Mouse (Mus musculus) thymus, postnatal 14 days (tissue): ENCODE data around the gene Ifit2.
"Not testable (repeated sequence)": the region's sequence is repeated elsewhere in the genome, so short reads cannot be mapped to it uniquely, and the experiment has no call there.

Experiments used
- DNase-seq: peaks from one replicate; pipeline ENCODE4 v3.0.0; 2021

The Ifit2 gene

DNA sequence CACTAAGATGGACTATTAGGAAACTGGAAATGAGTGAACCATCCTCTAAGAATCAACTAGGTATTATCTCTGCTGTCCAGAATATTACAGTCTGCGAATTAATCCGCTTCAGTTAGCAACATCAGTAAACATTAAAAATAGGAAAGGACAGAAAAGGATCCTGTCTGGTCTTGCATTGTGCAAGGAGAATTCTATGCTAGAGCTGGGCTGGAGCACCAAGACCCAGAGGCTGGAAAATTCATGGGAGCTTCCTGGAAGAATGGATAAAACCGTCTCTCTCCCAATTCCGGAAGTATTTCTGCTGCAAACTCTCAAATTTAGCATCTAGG is 325 bp upstream of the Ifit2 start:
- DNase-seq, result no peak

DNA sequence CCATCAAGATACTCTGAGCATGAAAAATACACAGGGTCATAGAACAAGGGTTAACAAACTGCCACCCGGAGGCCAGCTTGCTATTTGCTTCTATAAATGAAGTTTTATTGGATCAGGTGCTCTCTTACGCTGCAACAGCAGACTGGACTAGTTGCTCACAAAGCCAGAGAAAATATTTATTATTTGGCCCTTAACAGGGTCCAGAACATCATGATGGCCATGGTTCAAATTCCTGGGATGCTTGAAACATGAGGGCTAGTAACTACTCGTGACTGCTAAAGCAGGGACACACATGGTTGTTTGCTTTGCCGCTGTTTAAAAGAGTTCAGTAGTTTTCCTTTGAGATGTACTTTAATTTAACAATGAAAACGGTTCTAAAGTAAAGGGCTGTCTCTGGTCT is 1.5 kb downstream of the Ifit2 start:
- DNase-seq, result peak; percentile 36

GRCm38 (mm10) chr19:34553021-34553420 is 2.5 kb downstream of the Ifit2 start:
- no peak for DNase-seq

- no peak for DNase-seq
Observed at GRCm38 (mm10) chr19:34553522-34553921, 3.0 kb downstream of the Ifit2 start.

- no peak for DNase-seq
Observed at GRCm38 (mm10) chr19:34554061-34554460, 3.6 kb downstream of the Ifit2 start.

GRCm38 (mm10) chr19:34556621-34557020 is 6.1 kb downstream of the Ifit2 start:
- no peak for DNase-seq

DNA sequence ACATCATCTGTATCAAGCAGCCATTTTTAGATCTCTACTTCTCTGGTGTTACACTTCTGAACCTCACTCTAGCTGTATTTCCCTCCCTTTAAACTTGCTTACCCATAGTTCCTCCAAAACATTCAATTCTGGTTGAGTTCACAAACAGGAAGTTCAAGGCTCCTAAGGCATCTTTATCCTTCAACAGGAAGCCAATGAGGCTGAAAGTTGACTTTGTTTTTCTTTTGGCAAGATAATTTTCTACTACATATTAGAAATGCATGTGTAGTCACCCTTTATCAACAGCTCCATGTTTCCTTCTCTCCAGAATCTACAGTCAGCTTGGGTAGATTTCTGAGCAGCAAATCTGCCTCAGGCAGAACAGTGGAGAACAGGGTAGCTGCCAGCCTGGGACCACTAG is 12.1 kb downstream of the Ifit2 start:
- DNase-seq, result no peak

- no peak for DNase-seq
Observed at GRCm38 (mm10) chr19:34566178-34566784, 15.8 kb downstream of the Ifit2 start.

- DNase-seq, result no peak
Observed at GRCm38 (mm10) chr19:34568988-34569895, 18.7 kb downstream of the Ifit2 start.

DNA sequence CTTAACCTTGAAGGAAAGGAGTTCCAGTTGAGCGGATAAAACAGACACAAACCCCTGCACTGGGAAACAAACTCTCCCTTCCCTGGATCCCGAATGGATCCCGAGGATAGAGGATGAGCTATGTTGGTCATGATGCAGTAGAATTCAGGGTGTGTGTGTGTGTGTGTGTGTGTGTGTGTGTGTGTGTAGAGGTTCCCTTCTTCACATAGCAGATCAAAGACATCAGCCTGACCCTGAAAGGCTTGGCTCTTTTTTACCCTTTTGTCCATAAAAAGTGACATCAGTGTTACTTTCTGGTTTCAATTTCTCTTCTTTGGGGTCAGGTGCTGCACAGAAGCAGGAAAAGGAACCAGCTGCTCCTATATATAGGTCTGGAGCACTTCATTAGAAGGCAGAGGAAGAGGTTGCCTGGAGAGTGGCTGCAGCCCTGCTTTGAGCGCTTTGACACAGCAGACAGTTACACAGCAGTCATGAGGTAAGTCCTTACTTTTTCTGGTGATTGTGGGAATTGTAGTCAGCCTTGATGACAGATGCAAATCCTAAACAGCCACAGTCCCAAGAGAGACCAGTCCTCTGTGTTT is 19.5 kb downstream of the Ifit2 start:
- DNase-seq, result no peak

GRCm38 (mm10) chr19:34571080-34571479 is 20.6 kb downstream of the Ifit2 start:
- no peak for DNase-seq

DNA sequence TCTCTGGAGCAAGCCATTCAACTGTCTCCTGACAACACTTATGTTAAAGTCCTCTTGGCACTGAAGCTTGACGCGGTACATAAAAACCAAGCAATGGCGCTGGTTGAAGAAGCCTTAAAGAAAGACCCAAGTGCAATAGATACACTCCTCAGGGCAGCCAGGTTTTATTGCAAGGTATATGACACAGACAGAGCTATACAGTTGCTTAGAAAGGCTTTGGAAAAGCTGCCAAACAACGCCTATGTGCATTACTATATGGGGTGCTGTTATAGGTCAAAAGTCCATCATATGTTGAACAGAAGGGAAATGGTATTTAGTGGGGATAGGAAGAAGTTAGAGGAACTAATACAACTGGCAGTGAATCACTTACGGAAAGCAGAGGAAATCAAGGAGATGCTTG is 23.2 kb downstream of the Ifit2 start:
- DNase-seq, result no peak

- no peak for DNase-seq
Observed at GRCm38 (mm10) chr19:34577121-34577520, 26.6 kb downstream of the Ifit2 start.

GRCm38 (mm10) chr19:34582696-34583095 is 32.2 kb downstream of the Ifit2 start:
- not testable (repeated sequence) for DNase-seq

- DNase-seq, result not testable (repeated sequence)
Observed at GRCm38 (mm10) chr19:34583126-34583766, 32.8 kb downstream of the Ifit2 start, which contains the start of gene Ifit3. Ifit3 (plus strand) TSS chr19:34583531.

DNA sequence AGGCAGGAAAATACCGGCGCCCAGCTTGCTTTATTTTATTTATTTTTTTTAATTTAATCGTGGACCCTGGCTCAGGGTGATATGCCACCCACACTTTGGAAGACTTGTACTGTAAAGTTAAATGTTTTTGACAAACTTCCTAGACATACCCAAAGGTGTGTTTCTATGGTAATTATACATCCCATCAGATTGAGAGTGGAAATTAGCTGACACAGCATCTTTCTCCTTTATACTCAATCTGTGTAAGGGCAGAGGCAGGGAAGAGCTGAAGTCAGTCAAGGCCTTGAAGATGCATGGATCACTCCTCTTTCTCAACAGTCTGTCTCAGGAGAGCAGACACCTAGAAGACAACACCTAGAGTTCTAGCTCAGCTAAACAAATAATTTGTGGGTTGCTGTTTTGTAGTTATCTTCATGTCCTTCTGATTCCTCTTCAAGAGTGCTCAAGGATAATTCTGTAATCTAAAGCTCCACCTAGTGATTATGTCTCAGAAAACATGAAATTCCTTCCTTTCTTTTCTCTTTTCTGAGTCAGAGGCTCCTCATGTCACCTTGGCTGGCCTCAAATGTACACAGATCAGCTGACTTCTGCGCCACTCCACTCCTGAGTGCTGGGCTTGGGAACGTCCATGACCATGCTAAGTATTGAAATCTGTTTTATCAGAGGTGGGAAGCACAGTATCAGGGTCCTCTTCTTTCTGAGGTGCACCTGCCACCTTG is 35.4 kb downstream of the Ifit2 start:
- not testable (repeated sequence) for DNase-seq

DNA sequence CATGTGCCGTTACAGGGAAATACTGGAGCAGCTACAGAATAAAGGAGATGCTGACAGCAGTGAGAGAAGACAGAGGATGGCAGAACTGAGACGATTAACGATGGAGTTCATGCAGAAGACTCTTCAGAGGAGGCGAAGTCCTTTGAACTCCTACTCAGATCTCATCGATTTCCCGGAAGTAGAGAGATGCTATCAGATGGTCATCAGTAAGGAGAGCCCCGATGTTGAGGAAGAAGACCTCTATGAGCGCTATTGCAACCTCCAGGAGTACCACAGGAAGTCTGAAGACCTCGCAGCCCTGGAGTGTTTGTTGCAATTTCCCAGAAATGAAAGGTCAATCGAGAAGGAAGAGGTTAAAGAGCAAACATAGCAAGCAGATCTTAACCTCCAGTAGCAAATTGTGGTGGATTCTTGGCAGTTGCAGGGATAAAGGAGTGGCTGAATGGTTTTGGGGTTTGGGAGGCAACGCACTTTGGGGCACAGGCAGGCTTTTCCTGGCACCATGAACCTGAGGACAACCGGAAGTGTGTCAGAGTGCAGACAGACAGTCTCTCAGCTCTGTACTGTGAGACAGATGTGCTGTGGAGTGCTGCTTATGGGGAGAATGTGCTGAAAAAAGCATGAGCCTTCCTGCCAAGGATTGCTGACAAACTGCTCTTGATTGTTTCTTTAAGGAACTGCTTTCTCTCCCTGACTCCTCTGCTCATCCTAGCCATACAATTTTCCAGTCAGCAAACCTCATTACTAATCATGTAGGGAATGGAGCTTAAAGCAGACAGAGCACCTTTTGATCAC is 37.6 kb downstream of the Ifit2 start:
- DNase-seq, result peak; percentile 24

- no peak for DNase-seq
Observed at GRCm38 (mm10) chr19:34588959-34589358, 38.5 kb downstream of the Ifit2 start.

DNA sequence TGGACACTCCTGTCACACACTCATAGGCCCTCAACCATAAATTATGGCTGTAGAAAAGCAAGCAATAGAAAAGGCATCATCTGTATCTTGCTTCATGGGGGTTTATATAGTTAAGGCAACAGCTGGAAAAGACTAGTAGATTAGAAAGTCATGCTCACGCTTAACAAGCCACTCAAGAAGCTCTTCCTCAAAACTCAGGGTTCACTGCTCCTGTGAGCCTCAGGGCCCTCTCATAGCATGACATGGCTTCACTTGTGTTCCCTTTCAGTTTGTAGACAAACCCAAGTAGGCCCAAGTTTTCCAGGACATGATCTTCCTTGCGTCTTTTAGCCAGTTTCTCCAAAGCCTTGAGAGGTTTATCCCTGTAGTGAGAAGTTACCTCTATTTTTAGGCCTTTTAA is 43.0 kb downstream of the Ifit2 start:
- DNase-seq, result no peak

DNA sequence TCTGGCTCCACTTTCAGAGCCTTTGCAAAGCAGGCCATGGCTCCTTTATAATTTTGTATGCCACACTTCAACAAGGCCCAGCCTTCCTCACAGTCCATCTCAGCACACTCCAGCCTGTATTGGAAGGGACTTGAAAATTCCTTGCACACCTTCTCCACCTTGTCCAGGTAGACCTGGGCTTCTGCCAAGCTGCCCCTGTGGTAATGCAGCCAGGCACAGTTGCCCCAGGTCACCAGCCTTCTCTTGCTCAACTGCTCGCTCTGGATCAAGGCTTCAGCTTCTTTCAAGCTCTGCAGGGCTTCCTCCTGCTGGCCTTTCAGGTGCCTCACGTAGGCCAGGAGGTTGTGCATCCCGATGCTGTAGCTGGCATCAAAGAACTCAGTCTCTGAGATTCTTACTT is 44.0 kb downstream of the Ifit2 start:
- not testable (repeated sequence) for DNase-seq

DNA sequence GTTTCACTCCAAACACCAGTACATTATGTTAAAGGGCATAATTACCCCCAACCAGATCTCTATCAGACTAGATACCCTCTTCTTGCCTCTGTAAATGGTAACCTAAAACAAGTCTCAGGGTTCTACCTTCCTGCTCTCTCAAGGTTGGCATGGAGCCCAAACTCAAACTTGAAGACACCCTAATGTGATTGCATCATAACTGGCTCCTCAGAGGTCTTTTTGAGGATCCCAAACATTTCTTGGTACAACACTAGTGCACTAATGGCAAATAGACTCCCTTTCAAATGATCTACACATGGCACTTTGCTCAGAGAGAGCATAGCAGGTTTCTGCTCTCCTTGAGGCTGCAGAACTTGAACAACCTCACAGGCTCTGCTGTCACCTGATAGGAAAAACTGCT is 46.3 kb downstream of the Ifit2 start:
- DNase-seq, result no peak

DNA sequence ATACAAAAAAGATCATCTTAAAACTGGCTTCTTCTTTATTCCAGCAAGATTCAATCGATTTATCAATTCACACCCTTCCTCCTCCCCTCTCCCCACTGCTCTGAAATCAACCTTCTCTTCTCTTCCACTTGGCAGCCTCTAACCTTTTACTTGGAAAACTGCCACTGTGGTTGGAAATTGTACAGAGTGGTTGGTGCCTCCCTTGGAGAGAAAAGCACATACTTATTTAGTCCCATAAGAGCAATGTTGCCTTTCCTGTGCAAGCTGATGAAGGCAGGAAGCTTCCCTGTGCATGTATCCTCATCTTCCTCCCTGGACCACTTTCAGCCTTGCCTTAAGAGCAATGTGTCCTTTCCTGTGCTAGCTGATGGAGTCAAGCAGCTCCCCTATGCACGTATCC is 47.8 kb downstream of the Ifit2 start:
- DNase-seq, result no peak
